Mouse (Mus musculus): Measurements from ENCODE around the gene Hist3h2ba.
"Not testable (repeated sequence)": the region's sequence is repeated elsewhere in the genome, so short reads cannot be mapped to it uniquely, and the experiment has no call there.

Gene Hist3h2ba

DNA sequence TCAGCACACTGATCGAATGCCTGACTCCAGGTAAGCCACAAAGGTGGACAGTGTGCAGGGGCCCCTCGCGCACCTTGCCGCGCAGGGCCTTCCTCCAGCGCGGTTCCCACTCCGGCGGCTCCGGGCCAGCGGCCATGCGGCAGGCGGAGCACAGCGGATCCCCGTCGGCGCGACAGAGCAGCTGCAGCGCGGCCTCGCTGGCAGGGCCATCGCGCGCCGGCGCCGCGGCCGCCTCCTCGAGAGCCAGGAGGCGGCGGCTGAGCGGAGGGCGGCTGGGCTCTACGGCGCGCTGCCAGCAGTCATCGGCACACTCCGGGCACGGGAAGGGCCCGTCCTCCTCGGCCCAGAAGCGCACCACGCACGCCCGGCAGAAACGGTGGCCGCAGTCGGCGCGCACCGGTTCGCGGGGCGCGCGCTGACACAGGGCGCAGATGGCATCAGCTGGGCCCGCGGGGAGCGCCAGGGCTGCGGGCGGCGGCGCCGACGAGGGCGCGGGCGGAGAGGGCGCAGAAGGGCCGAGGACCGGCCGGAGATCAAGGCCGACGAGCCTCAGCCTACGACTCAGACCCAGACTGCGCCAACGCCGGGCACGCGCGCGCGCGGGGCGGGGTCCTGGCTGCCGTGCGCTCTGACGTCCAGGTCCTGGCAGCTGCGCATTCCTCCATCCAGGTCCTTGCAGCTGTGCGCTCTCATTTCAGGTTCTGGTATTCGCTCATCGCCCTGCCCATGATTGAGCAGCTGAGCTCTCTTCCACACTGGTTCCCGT, 10.2 kb upstream of the Hist3h2ba start, which contains the start of gene Rnf187:
Rnf187 (minus strand) TSS at position 595 of the 766 bp plus-strand sequence.
- DNase-seq (ENCODE audit: low read depth in 2 of 2, low spot score in 2 of 2): peak; percentile 74 to 87

DNA sequence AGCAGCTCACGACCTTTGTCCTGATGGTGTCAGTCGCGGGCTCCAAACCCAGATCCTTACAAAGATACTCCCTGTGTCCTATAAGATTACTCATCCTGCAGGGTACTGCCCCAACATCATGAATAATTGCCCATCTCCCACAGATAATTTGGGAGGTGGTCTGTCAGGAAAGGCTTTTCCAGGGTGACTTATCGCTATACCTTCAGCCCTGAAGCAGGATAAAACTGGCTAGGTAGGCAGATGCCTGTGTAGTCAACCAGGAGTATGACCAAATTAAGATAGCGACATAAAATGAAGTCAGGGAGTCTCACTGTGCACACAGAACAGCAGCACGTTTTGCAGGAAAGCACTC, 9.7 kb upstream of the Hist3h2ba start:
- no peak for DNase-seq (ENCODE audit: low read depth in 2 of 2, low spot score in 2 of 2)

DNA sequence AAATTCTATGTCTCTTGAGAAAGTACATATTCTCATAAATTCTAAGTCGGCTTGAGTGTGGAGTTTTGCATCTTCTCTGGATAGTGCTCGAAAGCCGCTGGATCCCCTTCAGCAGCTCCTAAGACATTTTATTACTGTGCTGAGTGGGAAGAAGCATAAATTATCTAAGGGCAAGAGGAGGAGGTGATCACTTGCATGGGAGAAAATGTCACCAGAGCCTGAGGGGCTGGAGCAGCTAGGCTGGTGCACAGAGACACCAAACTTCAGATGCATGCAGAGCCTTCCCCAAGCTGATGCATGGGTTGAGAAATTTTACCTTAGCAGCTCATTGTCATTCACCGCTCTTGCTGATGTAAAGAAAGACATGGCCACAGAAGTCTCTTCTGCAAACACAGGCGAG, 4.6 kb upstream of the Hist3h2ba start:
- DNase-seq (ENCODE audit: low read depth in 2 of 2, low spot score in 2 of 2): no peak

DNA sequence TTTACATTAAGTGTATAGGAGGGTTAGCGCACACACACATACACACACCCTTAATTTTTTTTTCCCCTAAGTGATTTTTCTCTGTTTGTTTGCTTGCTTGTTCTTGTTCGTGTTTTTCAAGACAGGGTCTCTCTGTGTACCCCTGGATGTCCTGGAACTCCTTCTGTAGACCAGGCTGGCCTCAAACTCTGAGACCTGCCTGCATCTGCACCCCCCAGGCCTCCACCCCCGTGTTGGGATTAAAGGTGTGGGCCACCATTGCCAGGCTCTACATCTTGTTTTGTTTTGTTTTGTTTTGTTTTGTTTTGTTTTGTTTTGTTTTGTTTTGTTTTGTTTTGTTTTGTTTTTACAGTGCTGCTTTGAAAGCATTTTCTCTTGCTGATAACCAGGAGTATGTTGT, 1.4 kb upstream of the Hist3h2ba start:
- DNase-seq (ENCODE audit: low read depth in 2 of 2, low spot score in 2 of 2): no peak

DNA sequence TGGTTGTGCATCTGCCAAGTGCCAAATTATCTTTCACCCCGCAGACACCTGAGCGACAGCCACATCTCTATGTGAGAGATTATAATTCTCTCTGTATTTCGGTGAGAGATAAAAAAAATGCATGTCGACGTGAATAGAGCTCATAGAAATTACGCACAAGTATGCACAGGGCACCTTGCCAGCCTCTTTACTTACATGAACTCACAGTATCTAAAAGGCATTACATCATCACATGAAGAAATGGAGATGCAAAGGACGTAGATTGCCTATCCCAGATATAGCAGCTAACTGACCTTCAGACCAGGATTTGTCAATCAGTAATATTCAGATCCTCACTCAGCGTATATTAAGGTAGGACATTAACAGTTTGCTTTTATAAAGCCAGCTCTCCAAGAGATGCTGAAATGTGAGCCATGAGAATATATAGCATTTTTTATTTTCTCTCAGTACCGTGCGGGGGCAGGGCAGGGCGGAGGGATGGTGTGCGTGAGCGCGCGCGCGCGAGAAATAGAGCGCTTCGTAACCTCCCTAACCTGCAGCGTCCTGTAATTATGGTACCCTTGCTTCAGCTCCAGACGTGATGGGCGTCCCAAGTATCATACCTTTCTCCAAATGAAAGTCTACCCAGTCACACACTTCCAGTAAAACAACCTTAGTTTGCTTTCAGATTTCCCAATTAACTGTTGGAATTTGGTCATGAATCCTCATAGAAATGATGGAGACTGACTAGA, 757 bp upstream of the Hist3h2ba start:
- peak in 1 of 2 experiments; percentile 31 for DNase-seq (ENCODE audit: low read depth in 2 of 2, low spot score in 2 of 2)

DNA sequence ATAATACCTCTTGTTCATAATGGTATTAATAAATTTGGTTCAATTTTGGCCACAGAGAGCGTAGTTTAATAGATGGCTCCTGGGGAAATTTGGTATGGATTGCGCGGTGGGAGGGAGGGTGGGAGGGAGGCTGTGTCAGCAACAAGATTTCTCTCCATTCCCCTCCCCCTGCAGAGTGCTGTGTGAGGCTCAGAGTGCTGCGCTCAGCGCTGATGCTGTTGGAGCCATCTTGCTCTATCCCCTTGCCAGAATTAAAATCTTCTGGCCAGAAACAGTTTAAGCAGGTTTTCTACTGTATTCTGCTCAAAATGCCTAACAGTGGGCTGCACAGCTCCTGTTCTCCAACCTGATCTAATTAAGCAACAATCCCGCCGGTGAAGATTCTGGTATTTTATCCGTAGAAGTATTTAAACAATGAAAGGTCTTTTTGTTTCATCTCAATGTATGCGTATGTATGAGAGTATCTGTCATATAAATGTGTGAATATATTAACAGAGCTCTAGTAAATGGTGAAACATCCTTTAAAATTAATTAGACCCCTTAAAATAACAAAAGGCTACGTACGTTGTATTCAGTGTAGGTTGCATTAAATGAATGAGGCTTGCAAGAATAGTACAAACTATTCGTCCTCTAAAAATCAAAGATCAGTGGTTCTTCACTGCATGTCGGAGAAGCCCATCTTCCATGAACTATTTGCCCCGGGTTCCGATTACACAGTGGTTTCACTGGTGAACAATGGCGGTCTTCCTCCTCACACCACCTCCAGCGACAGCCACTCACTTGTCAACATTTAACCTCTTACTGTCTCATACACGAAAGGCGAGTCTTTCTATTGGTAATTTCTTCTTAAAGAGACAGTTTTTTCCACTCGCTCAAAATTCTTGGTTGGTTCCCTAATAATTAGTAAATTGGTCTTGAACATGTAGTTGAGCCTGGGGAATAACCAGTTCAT, 1.0 kb downstream of the Hist3h2ba start:
- no peak for DNase-seq (ENCODE audit: low read depth in 2 of 2, low spot score in 2 of 2)

DNA sequence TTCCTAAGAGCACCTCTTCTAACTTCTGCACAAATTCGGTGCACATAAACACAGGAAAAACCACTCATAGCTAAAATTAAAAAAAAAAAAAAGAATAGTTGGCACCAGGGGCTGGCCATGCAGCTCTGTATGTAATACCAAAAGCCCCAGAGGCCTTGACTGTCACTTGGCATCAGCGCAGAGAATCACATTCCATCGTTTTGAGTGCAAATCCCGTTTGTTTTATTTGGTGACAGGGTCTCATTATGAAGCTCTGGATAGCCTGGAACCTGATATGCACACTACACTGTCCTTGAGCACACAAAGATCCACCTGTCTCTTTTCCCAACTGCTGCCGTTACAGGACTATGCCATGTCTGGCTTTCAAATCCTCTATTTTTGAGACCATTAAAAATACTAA, 2.5 kb downstream of the Hist3h2ba start:
- no peak for DNase-seq (ENCODE audit: low read depth in 2 of 2, low spot score in 2 of 2)

DNA sequence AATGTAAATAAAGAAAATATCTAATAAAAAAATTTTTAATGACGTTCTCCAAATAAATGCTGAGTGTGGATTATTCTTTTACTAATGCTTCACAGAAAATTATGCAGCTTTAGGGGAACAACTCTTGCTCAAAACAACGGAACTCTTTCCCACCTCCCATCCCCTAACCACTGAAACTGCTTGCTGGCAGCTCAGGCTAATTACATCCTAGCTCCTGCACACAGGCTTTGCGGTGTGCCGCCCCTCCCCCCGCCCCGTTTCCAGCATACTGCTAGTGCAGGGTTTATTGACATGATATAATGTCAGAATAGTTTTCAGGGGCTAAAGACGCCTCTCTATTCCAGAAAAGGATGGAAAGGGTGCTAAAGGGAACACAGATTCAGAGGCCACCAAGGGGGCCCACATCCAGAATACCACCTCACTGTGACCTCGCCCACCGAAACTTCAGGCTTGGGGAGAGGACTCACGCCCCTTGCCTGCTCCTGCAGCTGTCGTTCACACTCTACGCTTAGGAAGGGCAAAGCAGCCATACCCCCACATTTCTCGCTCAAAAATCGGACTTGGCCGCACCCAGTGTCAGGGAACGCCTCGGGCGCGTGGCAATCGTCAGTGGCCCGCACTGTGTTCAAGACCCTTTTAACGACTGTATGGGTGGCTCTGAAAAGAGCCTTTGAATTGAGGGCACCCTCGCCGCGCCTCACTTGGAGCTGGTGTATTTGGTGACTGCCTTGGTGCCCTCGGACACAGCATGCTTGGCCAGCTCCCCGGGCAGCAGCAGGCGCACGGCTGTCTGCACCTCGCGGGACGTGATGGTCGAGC, 4.8 kb downstream of the Hist3h2ba start:
- no peak for DNase-seq (ENCODE audit: low read depth in 2 of 2, low spot score in 2 of 2)

DNA sequence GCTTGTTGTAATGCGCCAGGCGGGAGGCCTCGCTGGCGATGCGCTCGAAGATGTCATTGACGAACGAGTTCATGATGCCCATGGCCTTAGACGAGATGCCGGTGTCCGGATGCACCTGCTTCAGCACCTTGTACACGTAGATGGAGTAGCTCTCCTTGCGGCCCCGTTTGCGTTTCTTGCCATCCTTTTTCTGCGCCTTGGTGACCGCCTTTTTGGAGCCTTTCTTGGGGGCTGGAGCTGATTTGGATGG, 5.4 kb downstream of the Hist3h2ba start:
- not testable (repeated sequence) for DNase-seq (ENCODE audit: low read depth in 2 of 2, low spot score in 2 of 2)

DNA sequence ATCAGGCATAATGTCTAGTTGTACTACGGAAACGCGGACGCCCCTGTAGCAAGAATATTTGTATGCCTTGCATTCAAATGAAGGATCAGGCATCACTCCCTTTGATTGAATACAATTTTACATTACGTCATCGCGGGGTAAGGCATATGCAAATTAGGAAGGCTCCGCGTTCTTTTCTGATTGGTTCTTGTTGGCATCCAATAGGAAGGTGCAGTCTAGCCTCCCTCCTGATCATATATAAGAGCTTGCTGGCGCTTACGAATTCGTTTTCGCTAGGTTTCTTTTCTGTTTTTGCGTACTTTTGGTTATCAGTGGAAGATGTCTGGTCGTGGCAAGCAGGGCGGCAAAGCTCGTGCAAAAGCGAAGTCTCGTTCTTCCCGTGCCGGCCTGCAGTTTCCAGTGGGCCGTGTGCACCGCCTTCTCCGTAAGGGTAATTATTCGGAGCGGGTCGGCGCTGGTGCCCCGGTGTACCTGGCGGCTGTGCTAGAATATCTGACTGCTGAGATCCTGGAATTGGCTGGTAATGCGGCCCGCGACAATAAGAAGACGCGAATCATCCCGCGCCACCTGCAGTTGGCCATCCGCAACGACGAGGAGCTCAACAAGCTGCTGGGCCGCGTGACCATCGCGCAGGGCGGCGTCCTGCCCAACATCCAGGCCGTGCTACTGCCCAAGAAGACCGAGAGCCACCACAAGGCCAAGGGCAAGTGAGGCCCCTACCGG, 5.9 kb downstream of the Hist3h2ba start, which contains the start of the genes Hist3h2a and Trim17:
Hist3h2a (plus strand) TSS at position 266 of the 723 bp plus-strand sequence.
Trim17 (plus strand) TSS at position 266 of the 723 bp plus-strand sequence.
- DNase-seq (ENCODE audit: low read depth in 2 of 2, low spot score in 2 of 2): peak; percentile 77 to 85

DNA sequence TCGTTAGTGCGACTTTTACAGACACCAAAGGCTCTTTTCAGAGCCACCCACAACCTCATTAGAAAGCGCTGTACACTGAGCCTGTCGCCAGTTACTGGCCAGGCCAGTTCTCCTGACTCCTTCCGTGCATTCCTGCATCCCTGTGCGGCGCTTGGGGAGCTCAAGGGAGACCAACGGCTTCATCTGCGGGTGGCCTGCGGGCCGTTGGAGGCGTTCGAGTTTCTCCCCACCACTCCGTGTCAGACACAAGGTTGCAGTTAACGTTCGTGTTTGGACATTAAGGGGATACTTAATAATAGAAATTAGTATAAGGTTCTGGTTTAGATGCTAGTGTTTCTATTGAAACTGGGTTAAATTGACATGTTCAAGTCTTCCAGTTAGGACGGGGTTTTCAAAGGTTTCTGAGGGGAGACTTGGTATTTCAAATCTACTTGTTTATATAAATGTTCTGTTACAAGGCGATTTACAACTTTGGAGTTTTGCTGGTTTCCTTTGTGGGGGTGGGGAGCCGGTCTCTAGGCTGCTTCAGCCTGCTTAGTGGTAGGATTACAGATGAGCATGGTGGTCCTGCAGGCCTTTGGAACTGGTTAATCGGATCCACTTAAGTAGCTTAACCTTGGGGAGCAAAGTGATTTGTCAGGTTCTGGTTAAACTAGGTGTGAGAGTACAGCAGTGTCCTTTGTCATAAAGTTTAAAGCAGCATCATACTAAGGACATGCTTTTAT, 6.6 kb downstream of the Hist3h2ba start:
- no peak for DNase-seq (ENCODE audit: low read depth in 2 of 2, low spot score in 2 of 2)

DNA sequence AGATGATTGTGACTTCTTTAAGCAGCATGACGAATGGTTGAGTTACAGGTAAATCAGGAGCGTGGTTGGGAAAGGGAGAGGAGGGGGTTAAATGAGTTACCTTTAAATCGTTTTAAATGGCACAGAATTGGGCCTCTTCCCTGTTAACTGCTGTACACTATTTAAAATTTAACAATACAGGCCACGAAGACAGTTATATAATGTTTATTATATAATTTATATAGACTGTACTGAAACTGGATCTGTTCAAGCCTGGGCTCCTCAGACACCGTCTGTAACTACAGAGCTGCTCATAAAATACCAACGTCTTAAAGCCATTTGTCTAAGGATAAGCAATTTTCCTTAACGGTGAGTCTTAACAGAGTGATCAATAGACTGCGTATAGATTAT, 7.1 kb downstream of the Hist3h2ba start:
- DNase-seq (ENCODE audit: low read depth in 2 of 2, low spot score in 2 of 2): no peak

DNA sequence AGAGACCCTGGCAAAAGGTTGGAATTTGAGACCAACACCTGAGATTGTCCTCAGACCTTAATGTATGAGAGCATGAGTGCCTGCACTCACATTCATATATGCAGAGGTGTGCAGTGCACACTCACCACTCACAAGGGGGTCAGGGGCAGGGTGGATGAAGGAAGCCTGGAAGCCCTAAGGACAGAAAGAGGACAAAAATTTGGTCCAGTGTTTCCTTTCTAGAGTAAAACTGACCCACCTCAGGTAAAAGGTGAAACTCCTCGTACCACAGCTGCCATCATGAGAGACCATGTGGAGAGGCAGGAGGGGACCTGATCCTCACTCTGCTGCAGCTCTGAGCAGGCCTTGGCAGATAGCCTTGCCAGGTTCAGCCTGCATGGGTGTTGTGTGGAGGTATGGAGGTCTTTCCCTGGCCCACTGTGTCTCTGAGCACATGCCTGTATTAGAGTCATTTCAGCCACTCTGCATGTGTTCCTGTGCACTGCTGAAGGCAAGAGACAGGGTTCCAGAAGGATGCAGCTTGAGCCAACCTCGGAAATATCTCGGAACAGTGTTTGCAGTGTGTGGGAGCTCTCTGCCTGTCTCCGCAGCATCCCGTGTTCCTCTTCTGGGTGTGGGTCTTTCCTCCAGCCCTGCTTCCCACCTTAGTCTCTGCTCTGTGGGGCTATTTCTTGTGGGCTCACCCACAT, 8.7 kb downstream of the Hist3h2ba start:
- no peak for DNase-seq (ENCODE audit: low read depth in 2 of 2, low spot score in 2 of 2)

DNA sequence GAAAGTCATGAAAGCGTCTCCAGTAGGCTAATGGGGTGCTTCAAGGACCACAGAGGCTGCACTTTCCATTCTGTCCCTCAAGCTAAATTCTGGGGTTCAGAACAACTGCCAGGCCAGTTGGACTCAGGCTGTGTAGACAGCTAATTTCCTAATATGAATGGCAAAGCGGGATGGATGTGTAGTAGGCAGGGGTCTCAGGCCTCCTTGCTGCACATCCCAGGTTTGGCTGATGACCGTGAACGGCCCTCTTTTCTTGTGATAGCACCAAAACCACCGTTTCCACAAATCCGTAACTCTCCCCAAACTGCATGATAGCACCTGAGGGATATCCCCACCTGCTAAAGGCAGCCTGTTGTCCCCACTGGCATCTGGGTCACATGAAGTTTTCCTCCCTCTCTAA, 9.8 kb downstream of the Hist3h2ba start:
- no peak for DNase-seq (ENCODE audit: low read depth in 2 of 2, low spot score in 2 of 2)

DNA sequence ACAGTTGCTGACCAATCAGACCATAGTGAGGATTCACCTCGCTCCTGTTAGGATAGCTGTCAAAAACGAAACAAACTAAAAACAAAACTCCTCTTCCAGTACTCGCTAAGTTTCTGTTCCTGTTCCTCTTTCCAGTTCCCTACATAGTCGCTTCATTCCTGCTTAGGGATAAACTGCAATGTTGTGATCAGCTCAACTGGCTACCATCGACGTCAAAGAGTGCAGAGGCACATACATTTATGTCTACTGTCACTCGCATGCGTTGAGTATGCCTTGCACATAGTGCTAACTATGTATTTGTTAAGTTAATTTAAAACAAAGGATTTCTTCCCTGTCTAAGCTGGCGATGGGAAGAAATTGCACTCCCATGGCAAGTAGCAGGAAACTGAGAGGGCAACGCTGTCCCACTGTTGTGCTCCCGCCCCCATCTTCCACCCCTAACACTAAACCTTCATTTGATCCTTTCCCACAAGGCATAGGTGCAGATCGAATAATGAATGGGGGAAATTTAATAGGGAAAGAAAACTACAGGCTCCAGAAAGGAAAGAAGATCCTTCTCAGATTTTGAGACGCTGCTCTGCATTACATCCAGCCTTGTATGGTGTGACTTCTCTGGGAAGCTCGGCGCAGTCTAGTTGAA, 10.6 kb downstream of the Hist3h2ba start:
- DNase-seq (ENCODE audit: low read depth in 2 of 2, low spot score in 2 of 2): no peak

DNA sequence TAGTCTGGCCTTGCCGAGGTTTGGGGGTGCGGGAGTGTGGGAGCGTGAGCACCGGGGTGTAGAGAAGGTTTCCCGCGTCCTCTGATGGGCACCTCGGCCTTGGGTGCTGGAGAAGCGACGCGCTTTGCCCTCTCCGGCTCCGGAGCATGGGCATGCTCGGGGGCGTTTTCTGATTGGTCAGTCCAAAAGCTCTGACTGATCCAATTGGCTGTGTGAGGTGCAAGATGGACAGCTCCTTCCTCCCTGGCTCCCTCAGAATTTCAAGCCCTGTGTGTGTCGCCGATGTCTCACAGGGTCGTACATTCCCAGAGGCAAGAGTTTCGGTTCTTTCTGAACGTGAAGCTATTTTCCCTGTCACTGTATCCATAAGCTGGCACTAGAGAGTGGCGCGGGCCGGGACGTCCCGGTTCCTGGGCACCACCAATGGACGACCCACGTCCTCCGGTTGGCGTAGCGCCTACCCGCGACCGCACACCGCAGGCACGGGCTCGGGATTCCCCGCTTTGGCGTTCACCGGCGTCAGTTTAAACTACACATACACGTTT, 11.3 kb downstream of the Hist3h2ba start:
- peak; percentile 73 to 76 for DNase-seq (ENCODE audit: low read depth in 2 of 2, low spot score in 2 of 2)

DNA sequence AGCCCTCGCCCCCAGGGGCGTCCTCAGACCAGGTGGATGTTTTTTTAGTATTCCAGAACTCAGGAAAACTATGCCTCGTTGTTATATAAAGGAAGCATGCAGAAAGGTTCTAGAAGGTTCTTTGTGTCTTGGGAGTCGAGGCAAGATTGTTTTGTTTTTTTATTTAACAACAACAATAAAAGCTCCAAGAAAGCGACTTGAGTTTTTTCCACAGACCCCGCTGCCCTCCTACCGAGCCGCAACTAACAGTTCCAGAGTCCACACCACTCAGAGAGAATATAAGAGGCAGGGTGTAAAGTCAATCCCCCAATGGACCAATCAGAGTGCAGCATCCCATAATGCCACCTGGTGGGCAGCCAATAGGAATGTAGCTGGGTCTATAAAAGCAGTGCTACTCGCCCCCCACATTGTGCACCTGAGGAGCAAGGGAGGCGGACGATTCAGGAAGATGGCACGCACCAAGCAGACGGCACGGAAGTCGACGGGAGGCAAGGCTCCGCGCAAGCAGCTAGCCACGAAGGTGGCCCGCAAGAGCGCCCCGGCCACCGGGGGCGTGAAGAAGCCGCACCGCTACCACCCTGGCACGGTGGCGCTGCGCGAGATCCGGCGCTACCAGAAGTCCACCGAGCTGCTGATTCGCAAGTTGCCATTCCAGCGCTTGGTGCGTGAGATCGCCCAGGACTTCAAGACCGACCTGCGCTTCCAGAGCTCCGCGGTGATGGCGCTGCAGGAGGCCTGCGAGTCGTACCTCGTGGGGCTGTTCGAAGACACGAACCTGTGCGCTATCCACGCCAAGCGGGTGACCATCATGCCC, 12.9 kb downstream of the Hist3h2ba start:
- no peak for DNase-seq (ENCODE audit: low read depth in 2 of 2, low spot score in 2 of 2)
